Mouse (Mus musculus): ENCODE data around the gene Pls3.

Pls3 gene

DNA sequence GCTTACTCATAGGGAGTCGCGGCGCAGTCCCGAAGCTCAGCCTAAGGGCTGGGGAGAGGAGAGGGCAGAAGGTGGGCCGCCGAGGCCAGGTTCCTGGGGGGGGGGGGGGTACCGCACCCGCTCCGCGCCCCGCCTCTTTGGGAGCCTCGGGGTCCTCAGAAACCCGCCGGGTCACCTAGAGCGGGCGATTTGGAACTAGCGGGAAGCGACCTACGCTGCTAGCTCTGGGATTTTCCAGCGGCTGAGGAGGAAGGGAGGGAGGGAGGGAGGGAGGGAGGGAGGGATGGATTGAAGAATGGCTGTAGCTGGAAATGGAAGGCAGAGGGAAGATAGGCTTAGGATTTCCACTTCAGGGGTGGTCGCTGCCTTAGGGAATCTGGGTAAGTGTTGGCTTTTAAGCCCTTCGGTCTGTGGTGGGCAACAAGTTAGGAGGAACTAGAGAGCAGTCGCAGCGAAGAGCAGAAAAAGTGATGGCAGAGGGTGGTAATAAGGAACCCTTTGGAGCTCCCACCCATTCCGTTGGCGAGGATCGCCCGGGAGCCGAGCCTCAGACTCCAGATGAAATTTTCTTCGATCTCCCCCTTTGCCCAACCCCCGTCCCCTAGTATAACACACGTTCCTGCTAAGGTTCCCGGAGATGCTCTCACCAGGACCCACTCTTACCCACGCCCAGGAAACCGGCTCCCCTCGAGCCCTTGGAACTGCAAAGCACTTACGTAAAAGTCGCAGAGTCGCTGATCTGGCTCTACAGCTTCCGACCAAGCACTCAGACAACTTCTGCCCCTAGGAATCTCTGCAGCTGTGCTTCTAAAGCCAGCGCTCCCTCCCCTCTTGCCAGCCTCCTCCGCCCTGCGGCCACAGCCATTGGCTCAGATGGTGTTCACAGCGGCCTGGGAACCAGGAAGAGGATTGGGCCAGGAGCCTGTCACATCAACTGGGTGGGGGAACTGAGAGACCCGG, at the start of gene Pls3:
Gene Pls3 (minus strand): TSS at position 851 of the 960 bp plus-strand sequence.
- DNase-seq (ENCODE audit: low spot score in 2 of 2), result peak; percentile 78 to 83

DNA sequence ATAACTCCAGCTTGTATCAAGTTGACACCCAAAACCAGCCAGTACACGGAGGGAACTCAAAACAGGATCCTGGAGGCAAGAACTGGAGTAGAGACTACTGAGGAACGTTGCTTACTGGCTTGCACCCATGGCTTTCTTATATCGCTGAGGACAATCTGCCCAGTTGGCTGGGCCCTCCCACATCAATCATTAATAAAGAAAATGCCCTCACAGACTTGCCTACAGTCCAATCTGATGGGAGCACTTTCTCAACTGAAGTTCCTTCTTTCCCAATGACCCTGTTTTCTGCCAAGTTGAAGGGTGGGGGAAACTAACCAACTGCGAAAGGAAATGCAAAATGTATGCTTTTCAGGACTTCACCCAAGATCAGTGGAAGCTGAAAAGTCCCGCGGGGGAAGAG, 20.7 kb upstream of the Pls3 start:
- DNase-seq (ENCODE audit: low spot score in 2 of 2), result no peak

- DNase-seq (ENCODE audit: low spot score in 2 of 2), result no peak
These were observed 584 bp upstream of the Pls3 start for GRCm38 (mm10) chrX:75875566-75875965.

DNA sequence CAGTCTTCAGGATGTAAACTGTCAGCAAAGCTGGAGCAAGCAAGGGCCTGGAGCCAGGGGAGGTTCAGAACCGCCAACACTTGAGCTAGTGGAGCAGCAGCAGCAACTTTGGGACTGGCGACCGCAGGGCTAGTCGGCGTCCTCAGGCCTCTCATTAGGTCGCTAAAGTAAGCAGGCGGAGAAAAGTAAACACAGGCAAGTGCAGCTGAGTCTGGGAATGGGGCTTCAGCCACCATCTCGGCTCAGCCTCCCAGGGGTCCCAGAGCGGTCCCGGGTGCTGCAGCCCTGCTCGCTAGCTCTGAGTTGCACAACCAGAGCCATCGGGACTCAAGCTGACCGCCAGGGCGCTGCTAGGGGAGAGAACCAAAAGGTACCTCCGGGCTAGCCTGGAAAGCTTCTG, 1.2 kb downstream of the Pls3 start:
- no peak for DNase-seq (ENCODE audit: low spot score in 2 of 2)

GRCm38 (mm10) chrX:75873253-75873652, 1.7 kb downstream of the Pls3 start:
- DNase-seq (ENCODE audit: low spot score in 2 of 2), result no peak

GRCm38 (mm10) chrX:75871855-75872254, 3.1 kb downstream of the Pls3 start:
- DNase-seq (ENCODE audit: low spot score in 2 of 2), result no peak

- no peak for DNase-seq (ENCODE audit: low spot score in 2 of 2)
These were observed 13.3 kb downstream of the Pls3 start for GRCm38 (mm10) chrX:75861715-75862114.

DNA sequence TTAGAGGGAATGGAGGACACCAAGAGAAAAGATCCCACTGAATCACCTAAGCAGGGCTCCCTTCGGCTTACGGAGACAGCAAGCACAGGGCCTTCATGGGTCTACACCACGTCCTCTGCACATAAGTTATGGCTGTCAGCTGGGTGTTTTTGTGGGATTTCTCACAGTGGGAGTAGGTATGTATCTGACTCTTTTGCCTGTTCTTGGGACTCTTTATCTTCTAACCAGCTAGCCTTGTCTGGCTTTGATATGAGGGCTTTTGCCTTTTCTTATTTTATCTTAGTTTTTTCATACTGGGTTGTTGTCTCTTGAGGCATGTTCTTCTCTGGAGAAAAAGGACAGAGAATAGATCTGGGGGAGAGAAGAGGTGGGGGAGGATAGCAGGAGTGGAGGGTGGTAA, 20.7 kb downstream of the Pls3 start:
- DNase-seq (ENCODE audit: low spot score in 2 of 2), result no peak

DNA sequence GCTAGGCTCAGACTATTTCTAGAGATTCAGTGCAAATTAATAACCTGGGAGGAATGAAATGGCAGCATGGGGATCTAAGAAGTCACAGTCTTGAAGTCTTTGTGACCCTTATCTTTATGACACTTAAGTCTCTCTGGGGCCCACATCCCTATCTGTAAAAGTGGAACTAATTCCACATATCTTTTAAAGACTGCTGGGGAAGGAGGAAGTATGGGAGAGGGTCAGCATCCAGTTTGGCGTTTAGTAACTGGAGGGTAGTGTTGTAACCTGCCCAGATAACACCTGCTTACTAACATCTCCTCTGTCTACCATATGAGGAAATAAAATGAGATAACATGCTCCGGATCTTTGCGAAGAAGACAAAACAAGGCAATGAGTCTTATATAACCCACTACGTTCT, 30.7 kb downstream of the Pls3 start:
- no peak for DNase-seq (ENCODE audit: low spot score in 2 of 2)

- DNase-seq (ENCODE audit: low spot score in 2 of 2), result no peak
These were observed 32.1 kb downstream of the Pls3 start for GRCm38 (mm10) chrX:75842835-75843234.

DNA sequence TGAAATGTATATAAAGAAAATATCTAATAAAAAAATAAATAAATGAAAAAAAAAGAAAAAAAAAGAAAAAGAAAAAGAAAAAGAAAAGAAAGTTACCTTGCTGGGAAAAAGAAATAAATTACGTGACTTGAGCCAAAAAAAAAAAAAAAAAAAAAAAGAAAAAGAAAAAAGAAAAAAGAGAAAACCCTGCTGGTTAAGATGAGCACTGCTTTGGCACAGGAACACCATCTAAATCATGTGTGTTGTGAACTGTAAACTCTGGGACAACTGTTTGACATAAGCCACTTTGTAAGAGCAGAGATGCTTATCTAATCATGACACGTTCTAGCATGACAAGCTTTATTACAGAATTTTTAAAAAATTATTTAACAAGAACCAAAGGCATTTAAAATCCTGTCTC, 32.9 kb downstream of the Pls3 start:
- DNase-seq (ENCODE audit: low spot score in 2 of 2), result no peak

DNA sequence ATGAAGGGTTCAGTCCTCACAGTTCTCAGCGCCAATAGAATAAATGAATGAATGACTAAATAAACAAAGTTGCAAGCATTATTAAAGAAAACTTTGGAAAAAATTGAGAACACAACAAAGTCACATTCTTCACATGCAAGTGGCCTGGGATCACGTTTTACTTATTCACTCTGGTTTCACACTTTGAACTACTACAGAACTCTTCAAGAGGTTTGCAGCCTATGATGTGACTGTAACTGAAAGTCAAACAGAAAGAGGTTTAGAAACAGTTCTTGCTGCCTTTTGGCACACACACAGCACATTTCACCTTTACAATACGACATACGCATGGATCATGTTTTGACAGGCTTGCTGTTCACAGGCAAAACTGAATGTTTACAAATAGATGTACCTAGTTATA, 34.7 kb downstream of the Pls3 start:
- no peak for DNase-seq (ENCODE audit: low spot score in 2 of 2)

DNA sequence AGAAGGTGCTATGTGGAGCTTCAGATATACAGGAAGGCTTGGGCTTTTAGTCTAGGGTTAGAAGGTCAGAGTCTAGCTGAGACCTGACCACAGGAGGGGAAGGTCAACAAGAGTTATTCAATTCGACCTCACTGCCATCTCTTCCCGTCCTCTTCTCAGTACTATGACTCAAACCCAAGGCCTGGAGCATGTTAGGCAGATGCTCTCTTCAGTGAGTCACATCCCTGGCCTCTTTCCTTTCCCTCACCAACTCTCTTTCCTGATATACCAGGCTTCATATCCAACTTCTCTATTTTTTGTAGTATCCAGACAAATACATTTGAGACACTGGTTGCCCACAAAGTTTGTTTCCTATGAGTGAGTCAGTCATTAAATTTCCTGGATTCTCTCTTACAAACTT, 40.1 kb downstream of the Pls3 start:
- DNase-seq (ENCODE audit: low spot score in 2 of 2), result no peak

DNA sequence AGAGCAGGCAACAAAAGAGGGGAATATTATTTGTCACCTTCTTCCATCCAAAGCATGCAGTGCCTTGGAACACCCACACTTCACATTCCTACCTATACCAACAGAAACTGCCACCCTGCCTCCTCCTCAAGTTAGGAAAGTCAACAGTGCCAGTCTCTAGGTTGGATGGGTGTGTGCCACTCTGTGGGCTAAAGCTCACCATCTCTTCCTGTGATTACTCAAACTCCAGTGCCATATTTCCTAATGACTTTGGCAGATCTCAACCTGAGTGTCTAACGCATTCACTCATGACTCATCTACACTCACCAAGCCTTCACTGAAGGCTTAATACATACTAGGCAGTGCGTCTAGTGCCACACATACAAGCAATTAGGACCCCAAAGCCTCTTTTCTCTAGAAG, 40.7 kb downstream of the Pls3 start:
- no peak for DNase-seq (ENCODE audit: low spot score in 2 of 2)

GRCm38 (mm10) chrX:75833006-75833641, 41.9 kb downstream of the Pls3 start:
- DNase-seq (ENCODE audit: low spot score in 2 of 2), result no peak

DNA sequence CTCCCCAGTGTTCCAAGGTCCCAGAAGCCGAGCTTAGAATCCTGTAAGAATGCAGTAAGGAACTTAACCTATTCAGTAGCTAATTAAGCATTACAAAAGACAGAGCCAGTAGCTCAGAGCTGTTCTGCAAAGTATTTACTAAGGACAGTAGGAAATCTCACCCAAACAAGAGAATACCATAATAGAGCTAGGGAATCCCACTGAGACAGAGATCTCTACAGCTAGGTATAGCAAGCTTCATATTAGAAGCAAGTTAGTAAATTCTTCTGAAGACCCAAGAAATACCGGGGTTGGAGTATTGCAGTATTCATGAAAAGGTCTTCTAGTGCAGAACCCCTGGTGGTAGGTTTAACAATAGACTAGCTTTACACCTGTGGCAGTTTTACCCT, 45.1 kb downstream of the Pls3 start:
- DNase-seq (ENCODE audit: low spot score in 2 of 2), result no peak

- no peak for DNase-seq (ENCODE audit: low spot score in 2 of 2)
These were observed 45.6 kb downstream of the Pls3 start for GRCm38 (mm10) chrX:75829240-75829866.

DNA sequence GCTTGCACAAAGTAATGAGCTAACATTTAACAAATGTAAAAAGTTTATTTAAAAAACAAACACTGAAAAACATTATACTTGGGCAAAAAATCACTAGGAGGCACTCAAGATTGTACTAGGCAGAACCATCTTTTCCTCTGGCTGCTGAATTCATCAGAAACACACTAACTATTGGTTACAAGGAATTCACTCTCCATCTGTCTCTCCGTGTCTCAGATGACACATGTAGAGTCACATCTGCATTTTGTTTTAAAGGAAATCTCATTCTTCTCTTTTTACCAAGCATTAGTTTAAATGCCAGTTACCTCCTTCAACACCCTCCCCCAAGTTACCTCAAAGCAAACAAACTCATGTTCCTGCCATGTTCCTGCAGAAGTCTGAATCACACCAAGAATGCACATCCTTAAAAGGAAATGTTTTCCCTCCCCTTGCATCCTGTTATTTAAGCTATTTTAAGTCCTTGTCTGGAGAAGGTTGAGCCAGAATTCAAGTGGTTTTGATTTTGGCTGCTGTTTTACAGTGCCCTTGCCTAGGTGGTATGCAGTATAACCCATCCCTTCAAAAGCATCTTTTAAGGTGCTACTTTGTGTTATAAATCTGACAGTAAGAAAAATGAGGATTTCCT, 56.2 kb downstream of the Pls3 start:
- DNase-seq (ENCODE audit: low spot score in 2 of 2), result no peak

DNA sequence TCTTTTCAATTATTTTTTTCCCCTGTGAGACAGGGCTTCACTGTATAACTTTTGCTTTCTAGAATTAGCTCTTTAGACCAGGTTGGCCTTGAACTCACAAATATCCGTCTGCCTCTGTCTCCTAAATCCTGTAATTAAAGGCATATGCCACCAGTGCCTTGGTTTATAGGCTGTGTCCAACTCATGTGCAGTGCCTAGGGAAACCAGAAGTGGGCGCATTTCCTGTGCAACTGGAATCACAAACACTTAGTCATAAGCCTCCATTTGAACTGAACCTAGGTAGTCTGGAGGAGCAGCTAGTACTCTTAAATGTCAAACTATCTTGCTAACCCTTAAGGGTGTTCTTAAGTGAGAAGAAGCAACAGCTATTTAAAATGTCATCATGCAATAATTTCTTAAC, 60.0 kb downstream of the Pls3 start:
- DNase-seq (ENCODE audit: low spot score in 2 of 2), result no peak

GRCm38 (mm10) chrX:75814123-75814522, 60.9 kb downstream of the Pls3 start:
- DNase-seq (ENCODE audit: low spot score in 2 of 2), result no peak

DNA sequence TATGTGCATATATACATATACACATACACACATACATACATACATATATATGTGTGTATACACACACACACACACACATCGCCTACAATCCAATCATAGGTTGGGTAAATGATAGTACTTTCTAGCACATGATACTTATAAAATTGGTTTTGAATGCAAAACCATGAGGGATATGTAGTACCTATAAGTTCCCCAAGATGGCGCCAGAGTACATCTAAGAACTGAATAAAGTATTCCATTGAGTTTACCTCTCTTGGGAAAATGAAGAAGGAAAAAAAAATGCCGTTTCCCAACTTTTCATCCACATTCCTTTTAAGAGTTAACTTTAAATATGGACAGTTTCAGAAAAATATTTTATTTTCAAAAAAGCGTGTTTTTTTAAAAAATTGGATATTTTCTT, 78.4 kb downstream of the Pls3 start:
- DNase-seq (ENCODE audit: low spot score in 2 of 2), result peak; percentile 7 to 61

GRCm38 (mm10) chrX:75779796-75780195, 95.2 kb downstream of the Pls3 start:
- no peak for DNase-seq (ENCODE audit: low spot score in 2 of 2)

Data from right cerebral cortex, adult 2 months (tissue).